Mouse (Mus musculus): ENCODE measurements around the gene Mdga1. TPM values are rescaled to one million over a fixed set of nuclear protein-coding genes. Genes with fewer than 3 reads are reported as not detected.

Gene Mdga1
- total and polyA plus RNA-seq, 3 experiments: 0.05 TPM; not detected in 1

- Histone ChIP-seq H3K4me3 (ENCODE audit: low read depth, low read length) (no peak overlapping the region), H3K4me1 (ENCODE audit: insufficient read depth, low read depth, low read length) (peaks cover 5% of the 10 kb centered on the region), H3K9me3 (replicated peaks) (no peaks in the 10 kb centered on the region), H3K27me3 (ENCODE audit: insufficient read depth, low read length) (peaks cover 68% of the 10 kb centered on the region), H3K36me3 (replicated peaks) (no peaks in the 10 kb centered on the region)
- DNase-seq (ENCODE audit: low spot score) (no peak), ATAC-seq (ENCODE audit: extremely low read depth, insufficient number of reproducible peaks, low FRiP score, poor library complexity, severe bottlenecking) (no peak)
- no peak for TF ChIP-seq GATA2 (IDR thresholded peaks at IDR 0.05; ENCODE audit: borderline replicate concordance, low read depth, low read length)
- TF ChIP-seq GATA1 (IDR thresholded peaks at IDR 0.05; ENCODE audit: borderline replicate concordance, low read length): no peak
- TF ChIP-seq POLR2AphosphoS5 (IDR thresholded peaks at IDR 0.05; ENCODE audit: insufficient replicate concordance, low read depth, low read length): no peak
- no peak for TF ChIP-seq CTCF (IDR thresholded peaks at IDR 0.05; ENCODE audit: low read depth, low read length)
- TF ChIP-seq TAL1 (conservative IDR thresholded peaks at IDR 0.05; ENCODE audit: low read depth, low read length): no peak
Observed at GRCm38 (mm10) chr17:29988141-29988540, 18.3 kb upstream of the Mdga1 start.

- H3K27me3 ChIP-seq (ENCODE audit: insufficient read depth, low read length): peaks cover 71% of the 10 kb centered on the region
- no peak for TF ChIP-seq POLR2AphosphoS5 (IDR thresholded peaks at IDR 0.05; ENCODE audit: insufficient replicate concordance, low read depth, low read length)
- TF ChIP-seq GATA1 (IDR thresholded peaks at IDR 0.05; ENCODE audit: borderline replicate concordance, low read length): no peak
- no peak for ATAC-seq (ENCODE audit: extremely low read depth, insufficient number of reproducible peaks, low FRiP score, poor library complexity, severe bottlenecking)
- H3K36me3 ChIP-seq (replicated peaks): no peaks in the 10 kb centered on the region
- peaks cover 5% of the 10 kb centered on the region for H3K9me3 ChIP-seq (replicated peaks)
- H3K4me1 ChIP-seq (ENCODE audit: insufficient read depth, low read depth, low read length): peaks cover 16% of the 10 kb centered on the region
- no peak for DNase-seq (ENCODE audit: low spot score)
- H3K4me3 ChIP-seq (ENCODE audit: low read depth, low read length): no peak overlapping the region
Observed at GRCm38 (mm10) chr17:29985534-29985933, 15.6 kb upstream of the Mdga1 start.

GRCm38 (mm10) chr17:29984931-29985330, 15.0 kb upstream of the Mdga1 start:
- H3K27me3 ChIP-seq (ENCODE audit: insufficient read depth, low read length): peaks cover 71% of the 10 kb centered on the region
- no peaks in the 10 kb centered on the region for H3K36me3 ChIP-seq (replicated peaks)
- H3K9me3 ChIP-seq (replicated peaks): peaks cover 5% of the 10 kb centered on the region
- H3K4me1 ChIP-seq (ENCODE audit: insufficient read depth, low read depth, low read length): peaks cover 21% of the 10 kb centered on the region
- no peak for TF ChIP-seq GATA1 (IDR thresholded peaks at IDR 0.05; ENCODE audit: borderline replicate concordance, low read length)
- no peak for TF ChIP-seq TAL1 (conservative IDR thresholded peaks at IDR 0.05; ENCODE audit: low read depth, low read length)
- no peak for TF ChIP-seq GATA2 (IDR thresholded peaks at IDR 0.05; ENCODE audit: borderline replicate concordance, low read depth, low read length)
- TF ChIP-seq POLR2AphosphoS5 (IDR thresholded peaks at IDR 0.05; ENCODE audit: insufficient replicate concordance, low read depth, low read length): no peak
- TF ChIP-seq CTCF (IDR thresholded peaks at IDR 0.05; ENCODE audit: low read depth, low read length): no peak
- no peak overlapping the region for H3K4me3 ChIP-seq (ENCODE audit: low read depth, low read length)
- ATAC-seq (ENCODE audit: extremely low read depth, insufficient number of reproducible peaks, low FRiP score, poor library complexity, severe bottlenecking) (no peak), DNase-seq (ENCODE audit: low spot score) (no peak)

- ATAC-seq (ENCODE audit: extremely low read depth, insufficient number of reproducible peaks, low FRiP score, poor library complexity, severe bottlenecking) (no peak), DNase-seq (ENCODE audit: low spot score) (no peak)
- H3K9me3 ChIP-seq (replicated peaks): peaks cover 5% of the 10 kb centered on the region
- peaks cover 27% of the 10 kb centered on the region for H3K4me1 ChIP-seq (ENCODE audit: insufficient read depth, low read depth, low read length)
- H3K4me3 ChIP-seq (ENCODE audit: low read depth, low read length): no peak overlapping the region
- H3K36me3 ChIP-seq (replicated peaks): no peaks in the 10 kb centered on the region
- TF ChIP-seq POLR2AphosphoS5 (IDR thresholded peaks at IDR 0.05; ENCODE audit: insufficient replicate concordance, low read depth, low read length): no peak
- H3K27me3 ChIP-seq (ENCODE audit: insufficient read depth, low read length): peaks cover 65% of the 10 kb centered on the region
Observed at GRCm38 (mm10) chr17:29983190-29983589, 13.3 kb upstream of the Mdga1 start.

- H3K4me3 ChIP-seq (ENCODE audit: low read depth, low read length): no peak overlapping the region
- no peak for TF ChIP-seq GATA1 (IDR thresholded peaks at IDR 0.05; ENCODE audit: borderline replicate concordance, low read length)
- TF ChIP-seq POLR2AphosphoS5 (IDR thresholded peaks at IDR 0.05; ENCODE audit: insufficient replicate concordance, low read depth, low read length): no peak
- no peak for TF ChIP-seq GATA2 (IDR thresholded peaks at IDR 0.05; ENCODE audit: borderline replicate concordance, low read depth, low read length)
- TF ChIP-seq CTCF (IDR thresholded peaks at IDR 0.05; ENCODE audit: low read depth, low read length): no peak
- TF ChIP-seq TAL1 (conservative IDR thresholded peaks at IDR 0.05; ENCODE audit: low read depth, low read length): no peak
- H3K4me1 ChIP-seq (ENCODE audit: insufficient read depth, low read depth, low read length): peaks cover 27% of the 10 kb centered on the region
- no peak for ATAC-seq (ENCODE audit: extremely low read depth, insufficient number of reproducible peaks, low FRiP score, poor library complexity, severe bottlenecking)
- H3K36me3 ChIP-seq (replicated peaks): no peaks in the 10 kb centered on the region
- peaks cover 66% of the 10 kb centered on the region for H3K27me3 ChIP-seq (ENCODE audit: insufficient read depth, low read length)
- H3K9me3 ChIP-seq (replicated peaks): peaks cover 5% of the 10 kb centered on the region
- no peak for DNase-seq (ENCODE audit: low spot score)
Observed at GRCm38 (mm10) chr17:29981568-29981967, 11.7 kb upstream of the Mdga1 start.

GRCm38 (mm10) chr17:29979841-29980240, 10.0 kb upstream of the Mdga1 start:
- TF ChIP-seq GATA1 (IDR thresholded peaks at IDR 0.05; ENCODE audit: borderline replicate concordance, low read length) (no peak), POLR2AphosphoS5 (IDR thresholded peaks at IDR 0.05; ENCODE audit: insufficient replicate concordance, low read depth, low read length) (no peak), CTCF (IDR thresholded peaks at IDR 0.05; ENCODE audit: low read depth, low read length) (no peak), TAL1 (conservative IDR thresholded peaks at IDR 0.05; ENCODE audit: low read depth, low read length) (no peak), GATA2 (IDR thresholded peaks at IDR 0.05; ENCODE audit: borderline replicate concordance, low read depth, low read length) (no peak)
- H3K27me3 ChIP-seq (ENCODE audit: insufficient read depth, low read length): peaks cover 75% of the 10 kb centered on the region
- ATAC-seq (ENCODE audit: extremely low read depth, insufficient number of reproducible peaks, low FRiP score, poor library complexity, severe bottlenecking) (peak; percentile 57; the same call in 1 of the 2 replicates), DNase-seq (ENCODE audit: low spot score) (peak; percentile 21)
- H3K36me3 ChIP-seq (replicated peaks): no peaks in the 10 kb centered on the region
- no peak overlapping the region for H3K4me3 ChIP-seq (ENCODE audit: low read depth, low read length)
- H3K4me1 ChIP-seq (ENCODE audit: insufficient read depth, low read depth, low read length): peaks cover 34% of the 10 kb centered on the region
- peaks cover 5% of the 10 kb centered on the region for H3K9me3 ChIP-seq (replicated peaks)

GRCm38 (mm10) chr17:29979020-29979419, 9.1 kb upstream of the Mdga1 start:
- Histone ChIP-seq H3K4me1 (ENCODE audit: insufficient read depth, low read depth, low read length) (peaks cover 39% of the 10 kb centered on the region), H3K36me3 (replicated peaks) (no peaks in the 10 kb centered on the region), H3K27me3 (ENCODE audit: insufficient read depth, low read length) (peaks cover 75% of the 10 kb centered on the region), H3K4me3 (ENCODE audit: low read depth, low read length) (no peak overlapping the region), H3K9me3 (replicated peaks) (peaks cover 5% of the 10 kb centered on the region)
- TF ChIP-seq GATA2 (IDR thresholded peaks at IDR 0.05; ENCODE audit: borderline replicate concordance, low read depth, low read length) (no peak), CTCF (IDR thresholded peaks at IDR 0.05; ENCODE audit: low read depth, low read length) (no peak), POLR2AphosphoS5 (IDR thresholded peaks at IDR 0.05; ENCODE audit: insufficient replicate concordance, low read depth, low read length) (no peak), GATA1 (IDR thresholded peaks at IDR 0.05; ENCODE audit: borderline replicate concordance, low read length) (no peak), TAL1 (conservative IDR thresholded peaks at IDR 0.05; ENCODE audit: low read depth, low read length) (no peak)
- DNase-seq (ENCODE audit: low spot score) (no peak), ATAC-seq (ENCODE audit: extremely low read depth, insufficient number of reproducible peaks, low FRiP score, poor library complexity, severe bottlenecking) (no peak)
